Mouse (Mus musculus): Measurements from ENCODE around the gene Timm13. TPM values are rescaled to one million over a fixed set of nuclear protein-coding genes. Genes with fewer than 3 reads are reported as not detected.

The Timm13 gene
- polyA plus RNA-seq, 1 experiment from 2014 or later, result 308 TPM

GRCm38 (mm10) chr10:80932206-80932605, 31.4 kb upstream of the Timm13 start:
- H3K4me3 ChIP-seq, result peak overlapping the region; percentile 59
- H3K9ac ChIP-seq, result 0 out of 2 replicates have a peak overlapping the region, but pooled peaks have one; percentile 12
- H3K4me2 ChIP-seq (replicated peaks), result peak overlapping the region; percentile 84
- H3K36me3 ChIP-seq, result no peaks in the 10 kb centered on the region
- ATAC-seq (ENCODE audit: insufficient number of reproducible peaks, insufficient read depth, low FRiP score, low TSS enrichment), result no peak
- under 1% methylated on average over 20 of the region's 20 CpGs for WGBS
- no peaks in the 10 kb centered on the region for H3K9me3 ChIP-seq
- H3K27ac ChIP-seq, result no peak overlapping the region
- H3K27me3 ChIP-seq, result peaks cover 49% of the 10 kb centered on the region
- peaks cover 72% of the 10 kb centered on the region for H3K4me1 ChIP-seq

GRCm38 (mm10) chr10:80931695-80932094, 30.9 kb upstream of the Timm13 start:
- Histone ChIP-seq H3K9me3 (no peaks in the 10 kb centered on the region), H3K4me1 (peaks cover 66% of the 10 kb centered on the region), H3K27ac (no peak overlapping the region), H3K9ac (peak overlapping the region; percentile 63), H3K36me3 (no peaks in the 10 kb centered on the region), H3K27me3 (peaks cover 49% of the 10 kb centered on the region), H3K4me3 (peak overlapping the region; percentile 59), H3K4me2 (replicated peaks) (peak overlapping the region; percentile 84)
- ATAC-seq (ENCODE audit: insufficient number of reproducible peaks, insufficient read depth, low FRiP score, low TSS enrichment), result no peak
- under 1% methylated on average over 26 of the region's 26 CpGs for WGBS

GRCm38 (mm10) chr10:80931153-80931671, 30.4 kb upstream of the Timm13 start:
- no peaks in the 10 kb centered on the region for H3K9me3 ChIP-seq
- H3K9ac ChIP-seq, result peak overlapping the region; percentile 63
- 3% methylated on average over 14 of the region's 14 CpGs for WGBS
- H3K4me2 ChIP-seq (replicated peaks), result peak overlapping the region; percentile 84
- H3K36me3 ChIP-seq, result no peaks in the 10 kb centered on the region
- peak overlapping the region; percentile 59 for H3K4me3 ChIP-seq
- H3K4me1 ChIP-seq, result peaks cover 62% of the 10 kb centered on the region
- H3K27me3 ChIP-seq, result peaks cover 48% of the 10 kb centered on the region
- no peak for ATAC-seq (ENCODE audit: insufficient number of reproducible peaks, insufficient read depth, low FRiP score, low TSS enrichment)
- no peak overlapping the region for H3K27ac ChIP-seq

DNA sequence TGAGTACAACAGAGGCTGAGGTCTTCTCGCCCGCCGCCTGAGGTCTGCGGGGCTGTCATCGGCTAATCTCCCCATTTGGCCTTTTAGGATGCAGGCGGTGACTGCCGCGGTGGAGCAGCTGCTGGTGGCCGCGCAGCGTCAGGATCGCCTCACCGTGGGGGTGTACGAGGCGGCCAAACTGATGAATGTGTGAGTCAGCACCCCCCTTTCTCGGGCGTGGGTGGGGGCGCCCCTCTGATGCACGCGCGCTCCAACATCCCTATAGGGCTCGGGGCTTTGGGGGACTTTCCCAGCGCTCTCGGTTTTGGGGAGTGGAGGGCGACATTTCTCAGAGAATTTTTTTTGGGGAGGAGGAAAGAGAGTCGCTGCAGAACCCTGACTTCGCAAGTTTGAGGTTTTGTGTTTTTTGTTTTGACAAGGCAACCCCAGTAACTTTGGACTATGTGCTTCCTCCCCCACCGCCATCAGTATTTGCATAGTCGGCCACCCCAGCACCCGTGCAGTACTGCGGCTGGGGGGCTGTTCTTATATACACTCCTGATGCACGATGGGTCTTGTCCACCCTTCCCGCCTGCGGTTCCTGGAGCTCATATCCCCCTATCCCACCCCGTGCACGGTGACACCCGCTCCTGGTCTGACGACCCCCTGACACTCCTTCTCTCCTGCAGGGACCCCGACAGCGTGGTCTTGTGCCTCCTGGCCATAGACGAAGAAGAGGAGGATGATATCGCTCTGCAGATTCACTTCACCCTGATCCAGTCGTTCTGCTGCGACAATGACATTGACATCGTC, 29.8 kb upstream of the Timm13 start:
- 0 out of 2 replicates have a peak overlapping the region, but pooled peaks have one; percentile 23 for H3K27ac ChIP-seq
- no peaks in the 10 kb centered on the region for H3K36me3 ChIP-seq
- 2% methylated on average over 45 of the region's 45 CpGs for WGBS
- H3K9me3 ChIP-seq, result no peaks in the 10 kb centered on the region
- peaks cover 55% of the 10 kb centered on the region for H3K4me1 ChIP-seq
- H3K4me2 ChIP-seq (replicated peaks), result peak overlapping the region; percentile 84
- H3K27me3 ChIP-seq, result peaks cover 42% of the 10 kb centered on the region
- H3K4me3 ChIP-seq, result peak overlapping the region; percentile 59
- H3K9ac ChIP-seq, result peak overlapping the region; percentile 63
- ATAC-seq (ENCODE audit: insufficient number of reproducible peaks, insufficient read depth, low FRiP score, low TSS enrichment), result no peak

- H3K9me3 ChIP-seq, result no peaks in the 10 kb centered on the region
- H3K27ac ChIP-seq, result peak within 1 kb of the TSS; percentile 84
- H3K27me3 ChIP-seq, result peaks cover 39% of the 10 kb centered on the region
- H3K4me2 ChIP-seq (replicated peaks), result peak within 1 kb of the TSS; percentile 84
- H3K4me1 ChIP-seq, result peaks cover 50% of the 10 kb centered on the region
- peak within 1 kb of the TSS; percentile 59 for H3K4me3 ChIP-seq
- under 1% methylated on average over 56 of the region's 56 CpGs for WGBS
- peak; percentile 85 for ATAC-seq (ENCODE audit: insufficient number of reproducible peaks, insufficient read depth, low FRiP score, low TSS enrichment)
- no peaks in the 10 kb centered on the region for H3K36me3 ChIP-seq
- H3K9ac ChIP-seq, result peak within 1 kb of the TSS; percentile 69
Measured at GRCm38 (mm10) chr10:80929299-80930226, 28.8 kb upstream of the Timm13 start, which contains the start of gene Gadd45b. Gene Gadd45b, plus strand, starts transcription at chr10:80930073.

- under 1% methylated on average over 48 of the region's 48 CpGs for WGBS
- Histone ChIP-seq H3K4me1 (peaks cover 42% of the 10 kb centered on the region), H3K27ac (peak overlapping the region; percentile 84), H3K27me3 (peaks cover 31% of the 10 kb centered on the region), H3K9me3 (no peaks in the 10 kb centered on the region), H3K9ac (peak overlapping the region; percentile 69), H3K4me3 (peak overlapping the region; percentile 59), H3K4me2 (replicated peaks) (peak overlapping the region; percentile 82), H3K36me3 (no peaks in the 10 kb centered on the region)
- ATAC-seq (ENCODE audit: insufficient number of reproducible peaks, insufficient read depth, low FRiP score, low TSS enrichment), result 0 out of 2 replicates have a peak, but pooled peaks have one; percentile 31
Measured at GRCm38 (mm10) chr10:80928586-80929298, 28.0 kb upstream of the Timm13 start.

GRCm38 (mm10) chr10:80925472-80925871, 24.7 kb upstream of the Timm13 start:
- Histone ChIP-seq H3K27me3 (no peaks in the 10 kb centered on the region), H3K4me3 (no peak overlapping the region), H3K27ac (no peak overlapping the region), H3K9ac (no peak overlapping the region), H3K36me3 (no peaks in the 10 kb centered on the region), H3K4me2 (replicated peaks) (no peak overlapping the region), H3K9me3 (no peaks in the 10 kb centered on the region), H3K4me1 (peaks cover 16% of the 10 kb centered on the region; the same call in 1 of the 2 replicates)
- no peak for ATAC-seq (ENCODE audit: insufficient number of reproducible peaks, insufficient read depth, low FRiP score, low TSS enrichment)
- WGBS, result 48% methylated on average over 3 of the region's 3 CpGs

DNA sequence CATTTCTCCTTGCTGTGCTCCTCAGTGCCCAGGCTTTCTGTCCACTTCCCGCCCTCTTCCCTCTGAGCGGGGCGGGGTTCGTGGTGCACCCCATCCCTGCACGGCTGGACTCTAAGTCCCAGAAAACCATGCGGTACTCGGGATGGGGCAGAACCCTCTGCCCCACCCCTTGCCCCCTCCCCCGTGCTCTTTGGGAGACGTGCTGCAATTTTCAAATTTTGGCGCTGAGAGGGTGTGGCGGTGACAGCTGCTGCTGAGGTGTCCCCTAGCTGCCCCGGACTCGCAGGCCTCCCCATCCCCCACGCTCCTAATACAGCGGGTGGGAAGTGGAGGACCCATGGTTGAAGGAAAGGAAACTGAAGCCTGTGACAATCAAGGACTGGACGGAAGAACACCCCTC, 21.2 kb upstream of the Timm13 start:
- no peak for ATAC-seq (ENCODE audit: insufficient number of reproducible peaks, insufficient read depth, low FRiP score, low TSS enrichment)
- H3K4me1 ChIP-seq, result peaks cover 20% of the 10 kb centered on the region
- no peak overlapping the region for H3K27ac ChIP-seq

GRCm38 (mm10) chr10:80917779-80918434, 17.1 kb upstream of the Timm13 start, which contains the start of gene Lmnb2:
Gene Lmnb2, minus strand, starts transcription at chr10:80918245.
- Histone ChIP-seq H3K4me3 (peak within 1 kb of the TSS; percentile 94), H3K27me3 (no peaks in the 10 kb centered on the region), H3K4me1 (peaks cover 28% of the 10 kb centered on the region), H3K36me3 (peaks cover 22% of the 10 kb centered on the region), H3K9ac (peak within 1 kb of the TSS; percentile 88), H3K27ac (peak within 1 kb of the TSS; percentile 74), H3K9me3 (no peaks in the 10 kb centered on the region), H3K4me2 (replicated peaks) (peak within 1 kb of the TSS; percentile 95)
- ATAC-seq (ENCODE audit: insufficient number of reproducible peaks, insufficient read depth, low FRiP score, low TSS enrichment), result peak; percentile 17
- WGBS, result under 1% methylated on average over 61 of the region's 61 CpGs

More for the DNA sequence above, 21.2 kb upstream of the Timm13 start:
- Histone ChIP-seq H3K4me3 (peak overlapping the region; percentile 30), H3K9ac (peak overlapping the region; percentile 45; the same call in 1 of the 2 replicates), H3K4me2 (replicated peaks) (peak overlapping the region; percentile 55), H3K27me3 (no peaks in the 10 kb centered on the region), H3K9me3 (no peaks in the 10 kb centered on the region), H3K36me3 (no peaks in the 10 kb centered on the region)
- 4% methylated on average over 16 of the region's 16 CpGs for WGBS

GRCm38 (mm10) chr10:80917336-80917778, 16.6 kb upstream of the Timm13 start:
- peak overlapping the region; percentile 74; the same call in 1 of the 2 replicates for H3K27ac ChIP-seq
- H3K27me3 ChIP-seq, result no peaks in the 10 kb centered on the region
- H3K4me2 ChIP-seq (replicated peaks), result peak overlapping the region; percentile 95
- H3K9ac ChIP-seq, result peak overlapping the region; percentile 88
- peaks cover 28% of the 10 kb centered on the region for H3K4me1 ChIP-seq
- H3K36me3 ChIP-seq, result peaks cover 28% of the 10 kb centered on the region
- peak; percentile 18; the same call in 1 of the 2 replicates for ATAC-seq (ENCODE audit: insufficient number of reproducible peaks, insufficient read depth, low FRiP score, low TSS enrichment)
- peak overlapping the region; percentile 94 for H3K4me3 ChIP-seq
- H3K9me3 ChIP-seq, result no peaks in the 10 kb centered on the region
- whole genome bisulfite sequencing, result 3% methylated on average over 15 of the region's 15 CpGs
